Mouse (Mus musculus) cortical plate, adult 2 months (tissue): ENCODE data around the gene Umps.

Experiments used
- CTCF ChIP-seq: fragments of 200-500 bp; IDR thresholded peaks from 2 replicates; pipeline ENCODE4 v1.5.1; 2011; ENCODE audit warnings: mild to moderate bottlenecking, control low read depth, low read length; ENCODE audit not compliant: insufficient read depth; ENCODE audit errors: extremely low read depth
- POLR2A ChIP-seq: fragments of 200-500 bp; IDR thresholded peaks from 2 replicates; pipeline ENCODE4 v1.6.1; 2011; ENCODE audit warnings: mild to moderate bottlenecking, low read length, control low read depth; ENCODE audit not compliant: insufficient read depth; ENCODE audit errors: extremely low read depth

DNA sequence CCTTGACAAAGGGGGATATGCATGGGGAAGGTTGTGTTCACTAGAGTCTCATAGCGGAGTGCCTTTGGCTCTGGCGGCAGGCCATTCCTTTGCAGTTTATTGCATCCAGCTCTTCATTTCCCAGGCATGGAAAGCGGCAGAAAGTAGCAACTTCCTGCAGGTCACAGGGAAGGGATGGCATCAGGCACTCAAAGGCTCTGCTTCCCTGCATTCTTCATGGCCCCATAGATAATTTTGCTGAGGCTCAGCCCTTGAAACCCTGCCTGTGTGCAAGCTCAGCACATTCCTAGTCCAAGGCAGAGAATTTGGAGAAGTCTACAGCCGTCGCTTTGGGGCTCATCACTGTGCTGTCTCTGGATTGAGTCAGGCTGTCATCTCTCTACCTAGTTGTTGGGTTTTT is 49.4 kb downstream of the Umps start:
- TF ChIP-seq POLR2A (no peak), CTCF (no peak)
